Mouse (Mus musculus): ENCODE results near the gene Gpld1. TPM values are rescaled to one million over a fixed set of nuclear protein-coding genes. Genes with fewer than 3 reads are reported as not detected.

Gpld1 gene
- total and polyA plus RNA-seq, 3 experiments: 0.01 to 0.22 TPM; not detected in 1

DNA sequence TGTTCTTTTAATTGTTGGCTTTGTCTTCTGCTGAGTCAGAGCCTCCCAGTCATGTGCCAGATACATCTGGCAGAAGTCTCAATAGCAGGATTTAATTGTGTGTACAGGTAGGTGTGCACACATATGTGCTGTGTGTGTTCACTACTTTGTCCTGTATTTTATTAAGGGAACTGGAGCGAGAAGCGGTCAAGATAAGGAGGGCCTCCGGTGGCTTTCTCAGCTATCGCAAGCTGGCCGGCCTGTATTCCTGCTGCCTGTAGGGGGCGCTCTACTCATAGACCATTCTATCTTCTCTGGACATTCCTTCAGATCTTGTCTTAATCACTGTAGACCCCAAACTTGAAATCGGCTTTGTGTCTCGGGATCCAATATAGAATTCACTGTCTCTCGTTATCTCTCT lies 4.3 kb upstream of the Gpld1 start:
- Histone ChIP-seq H3K4me3 (ENCODE audit: low read depth, low read length) (no peak overlapping the region), H3K9me3 (replicated peaks) (no peaks in the 10 kb centered on the region), H3K4me1 (ENCODE audit: insufficient read depth, low read depth, low read length) (no peaks in the 10 kb centered on the region), H3K36me3 (replicated peaks) (no peaks in the 10 kb centered on the region), H3K27me3 (ENCODE audit: insufficient read depth, low read length) (peaks cover 12% of the 10 kb centered on the region)
- TF ChIP-seq CTCF (IDR thresholded peaks at IDR 0.05; ENCODE audit: low read depth, low read length): peak; percentile 39; the same call in 1 of the 2 replicates
- TF ChIP-seq GATA2 (IDR thresholded peaks at IDR 0.05; ENCODE audit: borderline replicate concordance, low read depth, low read length): no peak
- TF ChIP-seq GATA1 (IDR thresholded peaks at IDR 0.05; ENCODE audit: borderline replicate concordance, low read length): no peak
- TF ChIP-seq TAL1 (conservative IDR thresholded peaks at IDR 0.05; ENCODE audit: low read depth, low read length): no peak
- ATAC-seq (ENCODE audit: extremely low read depth, insufficient number of reproducible peaks, low FRiP score, poor library complexity, severe bottlenecking) (no peak), DNase-seq (ENCODE audit: low spot score) (peak; percentile 13)

DNA sequence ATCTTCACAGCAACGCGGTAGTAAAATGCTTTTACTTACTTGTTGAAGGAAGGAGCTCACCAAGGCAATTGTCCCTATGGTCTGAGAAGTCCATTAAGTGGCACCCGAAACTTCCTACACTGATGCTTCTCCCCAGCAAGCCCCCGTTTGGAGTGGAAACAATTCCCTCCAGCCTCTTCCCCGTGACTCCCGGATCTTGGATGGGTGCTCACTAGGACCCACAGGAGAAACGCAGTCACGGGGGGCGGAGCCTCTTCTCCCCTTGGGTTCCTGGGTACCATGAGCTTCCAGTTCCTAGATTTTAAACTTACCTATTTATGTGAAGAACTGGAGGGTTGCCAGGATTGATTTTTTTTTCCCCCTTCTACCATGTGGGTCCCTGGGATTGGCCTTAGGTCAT lies 3.5 kb upstream of the Gpld1 start:
- H3K27me3 ChIP-seq (ENCODE audit: insufficient read depth, low read length): peaks cover 12% of the 10 kb centered on the region
- no peaks in the 10 kb centered on the region for H3K36me3 ChIP-seq (replicated peaks)
- no peak for DNase-seq (ENCODE audit: low spot score)
- no peaks in the 10 kb centered on the region for H3K9me3 ChIP-seq (replicated peaks)
- H3K4me1 ChIP-seq (ENCODE audit: insufficient read depth, low read depth, low read length): no peaks in the 10 kb centered on the region
- no peak overlapping the region for H3K4me3 ChIP-seq (ENCODE audit: low read depth, low read length)
- TF ChIP-seq TAL1 (conservative IDR thresholded peaks at IDR 0.05; ENCODE audit: low read depth, low read length): no peak
- TF ChIP-seq CTCF (IDR thresholded peaks at IDR 0.05; ENCODE audit: low read depth, low read length): no peak
- no peak for TF ChIP-seq POLR2AphosphoS5 (IDR thresholded peaks at IDR 0.05; ENCODE audit: insufficient replicate concordance, low read depth, low read length)
- no peak for TF ChIP-seq GATA2 (IDR thresholded peaks at IDR 0.05; ENCODE audit: borderline replicate concordance, low read depth, low read length)
- no peak for TF ChIP-seq GATA1 (IDR thresholded peaks at IDR 0.05; ENCODE audit: borderline replicate concordance, low read length)
- ATAC-seq (ENCODE audit: extremely low read depth, insufficient number of reproducible peaks, low FRiP score, poor library complexity, severe bottlenecking): no peak

DNA sequence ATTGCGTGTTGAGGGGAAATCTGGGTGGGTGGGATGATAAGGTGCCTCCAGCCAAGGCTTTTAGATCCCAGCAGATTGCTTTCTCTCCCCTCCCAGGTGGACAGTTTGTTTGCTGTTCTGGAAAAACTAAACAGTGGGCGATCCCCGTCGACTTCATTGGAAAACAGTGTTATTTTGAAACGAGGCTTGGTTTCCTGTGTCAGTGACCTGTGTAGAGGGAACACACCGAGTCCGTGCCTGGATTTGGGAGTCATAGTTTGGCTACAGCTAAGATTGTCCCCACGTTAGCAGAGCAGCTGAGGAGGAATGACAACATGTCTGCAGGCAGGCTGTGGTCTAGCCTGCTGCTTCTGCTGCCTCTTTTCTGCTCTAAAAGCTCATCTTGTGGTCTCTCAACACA lies 351 bp downstream of the Gpld1 start:
- H3K4me3 ChIP-seq (ENCODE audit: low read depth, low read length): no peak overlapping the region
- no peak for DNase-seq (ENCODE audit: low spot score)
- no peak for TF ChIP-seq POLR2AphosphoS5 (IDR thresholded peaks at IDR 0.05; ENCODE audit: insufficient replicate concordance, low read depth, low read length)
- TF ChIP-seq TAL1 (conservative IDR thresholded peaks at IDR 0.05; ENCODE audit: low read depth, low read length): no peak
- TF ChIP-seq CTCF (IDR thresholded peaks at IDR 0.05; ENCODE audit: low read depth, low read length): no peak
- TF ChIP-seq GATA2 (IDR thresholded peaks at IDR 0.05; ENCODE audit: borderline replicate concordance, low read depth, low read length): no peak
- H3K4me1 ChIP-seq (ENCODE audit: insufficient read depth, low read depth, low read length): no peaks in the 10 kb centered on the region
- peaks cover 4% of the 10 kb centered on the region for H3K27me3 ChIP-seq (ENCODE audit: insufficient read depth, low read length)
- no peaks in the 10 kb centered on the region for H3K36me3 ChIP-seq (replicated peaks)
- H3K9me3 ChIP-seq (replicated peaks): no peaks in the 10 kb centered on the region
- no peak for ATAC-seq (ENCODE audit: extremely low read depth, insufficient number of reproducible peaks, low FRiP score, poor library complexity, severe bottlenecking)

DNA sequence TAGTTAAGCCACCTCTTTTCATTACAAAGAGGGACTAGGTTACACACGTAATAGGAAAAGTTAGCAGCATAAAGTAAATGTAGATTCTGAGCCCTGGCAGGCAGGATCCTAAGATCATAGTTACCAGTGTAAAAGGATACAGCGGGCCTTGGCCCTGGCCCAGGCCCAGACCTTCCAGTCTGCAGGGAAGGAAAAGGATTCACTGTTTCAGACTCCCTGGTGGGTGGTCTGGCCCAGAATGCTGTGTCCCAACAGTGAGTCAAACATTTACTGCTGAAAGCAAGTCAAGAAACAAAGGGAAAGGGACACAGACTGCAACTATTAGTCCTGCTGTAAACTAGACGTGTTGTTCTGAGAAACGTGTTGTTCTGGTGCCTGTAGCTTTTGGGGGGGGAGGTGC lies 2.6 kb downstream of the Gpld1 start:
- DNase-seq (ENCODE audit: low spot score) (no peak), ATAC-seq (ENCODE audit: extremely low read depth, insufficient number of reproducible peaks, low FRiP score, poor library complexity, severe bottlenecking) (no peak)
- Histone ChIP-seq H3K9me3 (replicated peaks) (no peaks in the 10 kb centered on the region), H3K27me3 (ENCODE audit: insufficient read depth, low read length) (peaks cover 6% of the 10 kb centered on the region), H3K4me3 (ENCODE audit: low read depth, low read length) (no peak overlapping the region), H3K4me1 (ENCODE audit: insufficient read depth, low read depth, low read length) (no peaks in the 10 kb centered on the region), H3K36me3 (replicated peaks) (no peaks in the 10 kb centered on the region)
- no peak for TF ChIP-seq POLR2AphosphoS5 (IDR thresholded peaks at IDR 0.05; ENCODE audit: insufficient replicate concordance, low read depth, low read length)
- no peak for TF ChIP-seq GATA1 (IDR thresholded peaks at IDR 0.05; ENCODE audit: borderline replicate concordance, low read length)
- TF ChIP-seq GATA2 (IDR thresholded peaks at IDR 0.05; ENCODE audit: borderline replicate concordance, low read depth, low read length): no peak
- no peak for TF ChIP-seq CTCF (IDR thresholded peaks at IDR 0.05; ENCODE audit: low read depth, low read length)
- TF ChIP-seq TAL1 (conservative IDR thresholded peaks at IDR 0.05; ENCODE audit: low read depth, low read length): no peak

DNA sequence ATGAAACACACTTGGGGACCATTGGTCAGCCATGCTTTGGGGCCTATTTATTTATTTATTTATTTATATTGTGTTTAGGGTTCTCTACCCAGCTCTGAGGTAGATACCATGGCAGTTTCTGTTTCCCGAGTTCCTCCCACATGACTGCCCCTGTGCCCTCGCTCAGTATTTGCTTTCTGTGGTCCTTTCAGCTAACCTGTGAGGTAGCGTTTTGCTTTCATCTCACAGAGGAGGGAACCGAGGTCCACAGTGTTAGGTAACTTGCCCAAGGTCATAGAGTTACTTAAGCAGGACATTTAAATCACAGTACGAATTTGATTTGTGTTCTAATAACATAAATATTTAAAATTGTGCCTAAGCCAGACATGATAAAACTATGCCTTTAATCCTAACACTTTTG lies 4.2 kb downstream of the Gpld1 start:
- H3K9me3 ChIP-seq (replicated peaks): no peaks in the 10 kb centered on the region
- TF ChIP-seq TAL1 (conservative IDR thresholded peaks at IDR 0.05; ENCODE audit: low read depth, low read length): no peak
- TF ChIP-seq GATA1 (IDR thresholded peaks at IDR 0.05; ENCODE audit: borderline replicate concordance, low read length): no peak
- no peaks in the 10 kb centered on the region for H3K36me3 ChIP-seq (replicated peaks)
- no peak for DNase-seq (ENCODE audit: low spot score)
- H3K27me3 ChIP-seq (ENCODE audit: insufficient read depth, low read length): peaks cover 13% of the 10 kb centered on the region
- no peak overlapping the region for H3K4me3 ChIP-seq (ENCODE audit: low read depth, low read length)
- no peak for ATAC-seq (ENCODE audit: extremely low read depth, insufficient number of reproducible peaks, low FRiP score, poor library complexity, severe bottlenecking)
- no peaks in the 10 kb centered on the region for H3K4me1 ChIP-seq (ENCODE audit: insufficient read depth, low read depth, low read length)

DNA sequence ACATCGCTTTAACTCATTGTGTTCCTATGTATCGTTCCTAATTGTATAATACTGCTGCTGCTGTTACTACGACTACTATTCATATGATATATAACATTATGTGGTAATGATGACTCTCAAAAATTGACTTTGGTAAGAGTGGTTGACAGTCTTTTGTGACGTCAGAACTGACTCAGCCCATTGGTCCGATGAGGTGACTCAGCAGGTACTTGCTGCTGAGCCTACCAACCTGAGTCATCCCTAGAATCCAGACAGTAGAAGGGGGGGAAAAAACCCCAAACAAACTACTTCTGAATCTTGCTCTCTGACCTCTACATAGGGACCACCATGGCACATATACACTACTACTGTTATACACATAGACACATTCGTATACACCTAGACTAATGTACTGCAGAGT lies 5.9 kb downstream of the Gpld1 start:
- Histone ChIP-seq H3K4me1 (ENCODE audit: insufficient read depth, low read depth, low read length) (no peaks in the 10 kb centered on the region), H3K9me3 (replicated peaks) (no peaks in the 10 kb centered on the region), H3K36me3 (replicated peaks) (no peaks in the 10 kb centered on the region), H3K4me3 (ENCODE audit: low read depth, low read length) (no peak overlapping the region), H3K27me3 (ENCODE audit: insufficient read depth, low read length) (peaks cover 11% of the 10 kb centered on the region)
- TF ChIP-seq GATA2 (IDR thresholded peaks at IDR 0.05; ENCODE audit: borderline replicate concordance, low read depth, low read length): no peak
- TF ChIP-seq TAL1 (conservative IDR thresholded peaks at IDR 0.05; ENCODE audit: low read depth, low read length): no peak
- no peak for TF ChIP-seq POLR2AphosphoS5 (IDR thresholded peaks at IDR 0.05; ENCODE audit: insufficient replicate concordance, low read depth, low read length)
- TF ChIP-seq GATA1 (IDR thresholded peaks at IDR 0.05; ENCODE audit: borderline replicate concordance, low read length): no peak
- no peak for TF ChIP-seq CTCF (IDR thresholded peaks at IDR 0.05; ENCODE audit: low read depth, low read length)
- DNase-seq (ENCODE audit: low spot score) (no peak), ATAC-seq (ENCODE audit: extremely low read depth, insufficient number of reproducible peaks, low FRiP score, poor library complexity, severe bottlenecking) (no peak)

DNA sequence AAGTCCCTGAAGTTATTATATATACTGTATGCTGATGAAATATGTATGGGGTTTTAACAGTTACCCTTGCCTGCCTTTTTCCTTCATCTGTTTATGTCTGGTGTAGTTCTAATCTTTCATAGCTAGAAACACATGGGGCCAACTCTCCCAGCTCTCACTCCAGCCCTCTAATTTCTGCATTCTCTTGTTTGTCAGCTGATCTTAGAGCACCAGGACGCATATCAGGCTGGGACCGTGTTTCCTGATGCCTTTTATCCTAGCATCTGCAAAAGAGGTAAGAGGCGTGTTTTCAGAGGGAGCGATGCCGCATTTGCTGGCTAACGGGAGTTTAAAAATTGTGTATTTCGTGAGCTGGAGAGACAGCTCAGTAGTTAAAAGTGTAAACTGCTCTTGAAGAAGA lies 9.7 kb downstream of the Gpld1 start:
- H3K36me3 ChIP-seq (replicated peaks): no peaks in the 10 kb centered on the region
- ATAC-seq (ENCODE audit: extremely low read depth, insufficient number of reproducible peaks, low FRiP score, poor library complexity, severe bottlenecking) (no peak), DNase-seq (ENCODE audit: low spot score) (no peak)
- no peak overlapping the region for H3K4me3 ChIP-seq (ENCODE audit: low read depth, low read length)
- H3K4me1 ChIP-seq (ENCODE audit: insufficient read depth, low read depth, low read length): no peaks in the 10 kb centered on the region
- TF ChIP-seq POLR2AphosphoS5 (IDR thresholded peaks at IDR 0.05; ENCODE audit: insufficient replicate concordance, low read depth, low read length): no peak
- no peak for TF ChIP-seq TAL1 (conservative IDR thresholded peaks at IDR 0.05; ENCODE audit: low read depth, low read length)
- no peak for TF ChIP-seq CTCF (IDR thresholded peaks at IDR 0.05; ENCODE audit: low read depth, low read length)
- no peak for TF ChIP-seq GATA2 (IDR thresholded peaks at IDR 0.05; ENCODE audit: borderline replicate concordance, low read depth, low read length)
- TF ChIP-seq GATA1 (IDR thresholded peaks at IDR 0.05; ENCODE audit: borderline replicate concordance, low read length): no peak
- H3K9me3 ChIP-seq (replicated peaks): no peaks in the 10 kb centered on the region
- H3K27me3 ChIP-seq (ENCODE audit: insufficient read depth, low read length): peaks cover 12% of the 10 kb centered on the region

Measured in G1E (cell line).